Mouse (Mus musculus) right cerebral cortex, postnatal 14 days (tissue): ENCODE data around the gene Ecsit.

Experiments used
- DNase-seq: peaks from one replicate; pipeline ENCODE4 v3.0.0; 2022

Ecsit gene

GRCm38 (mm10) chr9:22085022-22085834 lies at the start of gene Ecsit:
Gene Ecsit, minus strand, starts transcription at chr9:22085438.
- DNase-seq: peak; percentile 89

GRCm38 (mm10) chr9:22134246-22134890 lies 49.1 kb upstream of the Ecsit start:
- no peak for DNase-seq

- DNase-seq: no peak
These were observed 47.0 kb upstream of the Ecsit start for GRCm38 (mm10) chr9:22132220-22132619.

GRCm38 (mm10) chr9:22131226-22131981 lies 46.2 kb upstream of the Ecsit start:
- DNase-seq: no peak

- no peak for DNase-seq
These were observed 40.2 kb upstream of the Ecsit start for GRCm38 (mm10) chr9:22125246-22126027.

GRCm38 (mm10) chr9:22124169-22124568 lies 38.9 kb upstream of the Ecsit start:
- DNase-seq: no peak

- DNase-seq: no peak
These were observed 37.9 kb upstream of the Ecsit start for GRCm38 (mm10) chr9:22123069-22123609.

- DNase-seq: no peak
These were observed 36.8 kb upstream of the Ecsit start for GRCm38 (mm10) chr9:22122005-22122404.

GRCm38 (mm10) chr9:22121545-22121944 lies 36.3 kb upstream of the Ecsit start:
- DNase-seq: no peak

GRCm38 (mm10) chr9:22119543-22119942 lies 34.3 kb upstream of the Ecsit start:
- DNase-seq: no peak

GRCm38 (mm10) chr9:22117754-22118456 lies 32.7 kb upstream of the Ecsit start:
- DNase-seq: peak; percentile 55

GRCm38 (mm10) chr9:22116740-22117426 lies 31.6 kb upstream of the Ecsit start, which contains the start of gene Elof1:
Gene Elof1, minus strand, starts transcription at chr9:22117172.
- DNase-seq: peak; percentile 91

GRCm38 (mm10) chr9:22116086-22116485 lies 30.8 kb upstream of the Ecsit start:
- no peak for DNase-seq

GRCm38 (mm10) chr9:22115635-22116034 lies 30.4 kb upstream of the Ecsit start:
- no peak for DNase-seq

GRCm38 (mm10) chr9:22108194-22108593 lies 23.0 kb upstream of the Ecsit start:
- DNase-seq: no peak

GRCm38 (mm10) chr9:22099922-22100321 lies 14.7 kb upstream of the Ecsit start:
- no peak for DNase-seq

- no peak for DNase-seq
These were observed 13.9 kb upstream of the Ecsit start, which contains the start of gene Cnn1 for GRCm38 (mm10) chr9:22098993-22099696. Gene Cnn1, plus strand, starts transcription at chr9:22099216.

- DNase-seq: peak; percentile 79
These were observed 10.6 kb upstream of the Ecsit start for GRCm38 (mm10) chr9:22095854-22096307.

- DNase-seq: no peak
These were observed 7.5 kb upstream of the Ecsit start for GRCm38 (mm10) chr9:22092746-22093145.

- no peak for DNase-seq
These were observed 4.7 kb upstream of the Ecsit start for GRCm38 (mm10) chr9:22089986-22090385.
